Mouse (Mus musculus): ENCODE data around the gene Trio.

- TF ChIP-seq CTCF (IDR thresholded peaks at IDR 0.05; ENCODE audit: control insufficient read depth, insufficient read depth, low read length) (no peak), POLR2A (IDR thresholded peaks at IDR 0.05; ENCODE audit: borderline replicate concordance, control insufficient read depth, low read depth, low read length) (no peak)
Measured at GRCm38 (mm10) chr15:27841696-27842095, 184.0 kb downstream of the Trio start.
